ENCODE assay signal across 16 mouse cellular contexts in genomic region chr10:20222011-20222410, GRCm38 (mm10).
"Had no signal": no experiment of that assay in that cellular context is flagged by ENCODE, and none has a peak within 500 bp of the region (broad histone marks: within the 10 kb centered on the region; RNA-seq: fewer than 3 reads in every experiment).

No protein-coding gene starts in this region.

- H3K9ac ChIP-seq: liver, postnatal 0 days; lung, embryonic 15.5 days; midbrain, embryonic 13.5 days; midbrain, embryonic 15.5 days; neural tube, embryonic 12.5 days; stomach, embryonic 15.5 days had no signal

- H3K4me3 ChIP-seq: lung, embryonic 15.5 days; megakaryocyte, embryonic 14.5 days; midbrain, embryonic 13.5 days; midbrain, embryonic 15.5 days; neural tube, embryonic 12.5 days; stomach, embryonic 15.5 days had no signal

- H3K9me3 ChIP-seq: lung, embryonic 15.5 days; megakaryocyte, embryonic 14.5 days; midbrain, embryonic 13.5 days; midbrain, embryonic 15.5 days; neural tube, embryonic 12.5 days; stomach, embryonic 15.5 days had no signal

- DNase-seq: liver, postnatal 0 days; lung, adult 2 months; lung, postnatal 14 days; lung, postnatal 36 days; right cerebral cortex, postnatal 14 days; thymus, adult 2 months; thymus, postnatal 25 days; thymus, postnatal 4 days had no signal

- H3K36me3 ChIP-seq: lung, embryonic 15.5 days; midbrain, embryonic 13.5 days; midbrain, embryonic 15.5 days; neural tube, embryonic 12.5 days; stomach, embryonic 15.5 days had no signal

- H3K27me3 ChIP-seq: lung, embryonic 15.5 days; megakaryocyte, embryonic 14.5 days; midbrain, embryonic 13.5 days; midbrain, embryonic 15.5 days; neural tube, embryonic 12.5 days; stomach, embryonic 15.5 days had no signal

- H3K4me1 ChIP-seq: midbrain, embryonic 15.5 days; neural tube, embryonic 12.5 days; stomach, embryonic 15.5 days had no signal

- H3K27ac ChIP-seq: lung, embryonic 15.5 days; macrophage; midbrain, embryonic 13.5 days; midbrain, embryonic 15.5 days; neural tube, embryonic 12.5 days; stomach, embryonic 15.5 days; stomach, postnatal 0 days had no signal
